Mouse (Mus musculus) heart, adult 9 months (tissue): Measurements from ENCODE around the gene Ifit2.
"Not testable (repeated sequence)": the region's sequence is repeated elsewhere in the genome, so short reads cannot be mapped to it uniquely, and the experiment has no call there.

ENCODE experiments used
- DNase-seq, 2 experiments: peaks; one replicate each; pipeline ENCODE4 v3.0.0; 2022; ENCODE audit warnings: low spot score in 2 of 2

The Ifit2 gene

GRCm38 (mm10) chr19:34547976-34548375 lies 2.5 kb upstream of the Ifit2 start:
- DNase-seq: peak; percentile 44 to 81

GRCm38 (mm10) chr19:34550205-34550533 lies 325 bp upstream of the Ifit2 start:
- no peak for DNase-seq

- peak; percentile 43 to 67 for DNase-seq
Observed at GRCm38 (mm10) chr19:34551981-34552380, 1.5 kb downstream of the Ifit2 start.

GRCm38 (mm10) chr19:34553021-34553420 lies 2.5 kb downstream of the Ifit2 start:
- DNase-seq: peak; percentile 34 to 48

GRCm38 (mm10) chr19:34553522-34553921 lies 3.0 kb downstream of the Ifit2 start:
- peak; percentile 10 to 17 for DNase-seq

GRCm38 (mm10) chr19:34554061-34554460 lies 3.6 kb downstream of the Ifit2 start:
- no peak for DNase-seq

- DNase-seq: peak in 1 of 2 experiments; percentile 55
Observed at GRCm38 (mm10) chr19:34556621-34557020, 6.1 kb downstream of the Ifit2 start.

- DNase-seq: no peak
Observed at GRCm38 (mm10) chr19:34562556-34562955, 12.1 kb downstream of the Ifit2 start.

- no peak for DNase-seq
Observed at GRCm38 (mm10) chr19:34566178-34566784, 15.8 kb downstream of the Ifit2 start.

- DNase-seq: no peak
Observed at GRCm38 (mm10) chr19:34568988-34569895, 18.7 kb downstream of the Ifit2 start.

- DNase-seq: no peak
Observed at GRCm38 (mm10) chr19:34569896-34570476, 19.5 kb downstream of the Ifit2 start.

- no peak for DNase-seq
Observed at GRCm38 (mm10) chr19:34571080-34571479, 20.6 kb downstream of the Ifit2 start.

GRCm38 (mm10) chr19:34573650-34574049 lies 23.2 kb downstream of the Ifit2 start:
- no peak for DNase-seq

GRCm38 (mm10) chr19:34577121-34577520 lies 26.6 kb downstream of the Ifit2 start:
- DNase-seq: no peak

- not testable (repeated sequence) for DNase-seq
Observed at GRCm38 (mm10) chr19:34582696-34583095, 32.2 kb downstream of the Ifit2 start.

- DNase-seq: peak; percentile 57 to 58
Observed at GRCm38 (mm10) chr19:34583126-34583766, 32.8 kb downstream of the Ifit2 start, which contains the start of gene Ifit3. Gene Ifit3 (plus strand): TSS chr19:34583531.

GRCm38 (mm10) chr19:34585740-34586458 lies 35.4 kb downstream of the Ifit2 start:
- DNase-seq: not testable (repeated sequence)

- DNase-seq: not testable (repeated sequence)
Observed at GRCm38 (mm10) chr19:34587898-34588692, 37.6 kb downstream of the Ifit2 start.

- no peak for DNase-seq
Observed at GRCm38 (mm10) chr19:34588959-34589358, 38.5 kb downstream of the Ifit2 start.

- no peak for DNase-seq
Observed at GRCm38 (mm10) chr19:34593456-34593855, 43.0 kb downstream of the Ifit2 start.

GRCm38 (mm10) chr19:34594523-34594922 lies 44.0 kb downstream of the Ifit2 start:
- not testable (repeated sequence) for DNase-seq
